Mouse (Mus musculus) forelimb bud, embryonic 11.5 days (tissue): ENCODE data around the gene Pitpnb.

Experiments used
- DNase-seq: peaks from one replicate; pipeline ENCODE4 v3.0.0-alpha.2; 2012; ENCODE audit warnings: low read depth, low spot score

Pitpnb gene

GRCm38 (mm10) chr5:111330417-111331098 lies at the start of gene Pitpnb:
Gene Pitpnb, plus strand, starts transcription at chr5:111330763.
- peak; percentile 97 for DNase-seq

- no peak for DNase-seq
These were observed 46.0 kb upstream of the Pitpnb start for GRCm38 (mm10) chr5:111284420-111285175.

- DNase-seq = no peak
These were observed 43.0 kb upstream of the Pitpnb start for GRCm38 (mm10) chr5:111287571-111287970.

- DNase-seq = no peak
These were observed 42.1 kb upstream of the Pitpnb start for GRCm38 (mm10) chr5:111288486-111288885.

GRCm38 (mm10) chr5:111290071-111290470 lies 40.5 kb upstream of the Pitpnb start:
- DNase-seq = no peak

GRCm38 (mm10) chr5:111291639-111292038 lies 38.9 kb upstream of the Pitpnb start:
- DNase-seq = no peak

- no peak for DNase-seq
These were observed 32.8 kb upstream of the Pitpnb start for GRCm38 (mm10) chr5:111297801-111298200.

GRCm38 (mm10) chr5:111298706-111299105 lies 31.9 kb upstream of the Pitpnb start:
- no peak for DNase-seq

GRCm38 (mm10) chr5:111300776-111301175 lies 29.8 kb upstream of the Pitpnb start:
- no peak for DNase-seq

GRCm38 (mm10) chr5:111301736-111302135 lies 28.8 kb upstream of the Pitpnb start:
- no peak for DNase-seq

- no peak for DNase-seq
These were observed 25.8 kb upstream of the Pitpnb start for GRCm38 (mm10) chr5:111304730-111305129.

- DNase-seq = no peak
These were observed 20.4 kb upstream of the Pitpnb start for GRCm38 (mm10) chr5:111310185-111310584.

- no peak for DNase-seq
These were observed 16.7 kb upstream of the Pitpnb start for GRCm38 (mm10) chr5:111313833-111314232.

GRCm38 (mm10) chr5:111315061-111315460 lies 15.5 kb upstream of the Pitpnb start:
- no peak for DNase-seq

- DNase-seq = no peak
These were observed 13.0 kb upstream of the Pitpnb start for GRCm38 (mm10) chr5:111317526-111317925.

GRCm38 (mm10) chr5:111318946-111319345 lies 11.6 kb upstream of the Pitpnb start:
- no peak for DNase-seq

- no peak for DNase-seq
These were observed 4.8 kb upstream of the Pitpnb start for GRCm38 (mm10) chr5:111325813-111326212.

- no peak for DNase-seq
These were observed 3.1 kb upstream of the Pitpnb start for GRCm38 (mm10) chr5:111327420-111327819.

GRCm38 (mm10) chr5:111329782-111330416 lies 664 bp upstream of the Pitpnb start:
- DNase-seq = no peak

GRCm38 (mm10) chr5:111331099-111331435 lies 504 bp downstream of the Pitpnb start:
- DNase-seq = no peak

GRCm38 (mm10) chr5:111335939-111336691 lies 5.6 kb downstream of the Pitpnb start:
- no peak for DNase-seq

GRCm38 (mm10) chr5:111341609-111342008 lies 11.0 kb downstream of the Pitpnb start:
- DNase-seq = peak; percentile 49
